In the genomic region with DNA sequence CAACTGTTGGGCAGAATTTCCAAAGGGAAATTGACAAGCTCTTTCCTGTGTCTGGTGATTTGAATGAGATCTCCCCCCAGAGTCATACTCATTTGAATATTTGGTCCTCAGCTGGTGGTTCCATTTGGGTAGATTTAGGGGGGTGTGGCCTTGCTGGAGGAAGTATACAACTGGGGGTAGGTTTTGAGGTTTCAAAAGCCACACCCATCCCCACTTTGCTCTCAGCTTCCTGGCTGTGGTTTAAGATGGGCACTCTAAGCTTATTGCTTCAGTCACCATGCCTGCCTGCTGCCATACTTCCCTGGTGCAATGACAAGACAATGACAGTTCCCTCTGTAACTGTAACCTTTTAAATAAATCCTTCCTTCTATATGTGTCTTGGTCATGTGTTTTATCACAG, we compare ENCODE assay signal across 16 mouse cellular contexts. TPM values are rescaled to one million over a fixed set of nuclear protein-coding genes. Genes with fewer than 3 reads are reported as not detected.
DNase-seq lines count a peak whose midpoint lies in the region; ATAC-seq and TF ChIP-seq lines count a peak whose summit lies in the region.
"Had no signal": no experiment of that assay in that cellular context is flagged by ENCODE, and none has a peak within 500 bp of the region (broad histone marks: within the 10 kb centered on the region; RNA-seq: fewer than 3 reads in every experiment).

No protein-coding gene starts in this region.

- peak; percentile 100 for ATAC-seq in megakaryocyte progenitor cell, adult 5-6 weeks (replicated peaks; ENCODE audit: poor library complexity)
- no peak for ATAC-seq in kidney, embryonic 16.5 days (ENCODE audit: low FRiP score, low TSS enrichment)
- ATAC-seq in forebrain, postnatal 0 days = no peak
- ATAC-seq: forebrain, embryonic 13.5 days; Patski had no signal

- H3K9me3 ChIP-seq in kidney, embryonic 16.5 days (ENCODE audit: low read length) = no peaks in the 10 kb centered on the region
- no peaks in the 10 kb centered on the region for H3K9me3 ChIP-seq in forebrain, postnatal 0 days (ENCODE audit: low read length)
- H3K9me3 ChIP-seq: midbrain, embryonic 10.5 days; neural tube, embryonic 15.5 days had no signal

- no peaks in the 10 kb centered on the region for H3K27me3 ChIP-seq in kidney, embryonic 16.5 days (ENCODE audit: insufficient read depth, low read length)
- H3K27me3 ChIP-seq in forebrain, postnatal 0 days (ENCODE audit: insufficient read depth, low read length) = no peaks in the 10 kb centered on the region
- H3K27me3 ChIP-seq: forebrain, embryonic 13.5 days; kidney, embryonic 15.5 days; limb, embryonic 13.5 days; neural tube, embryonic 15.5 days; Patski had no signal

- no peak overlapping the region for H3K9ac ChIP-seq in kidney, embryonic 16.5 days (replicated peaks; ENCODE audit: low read length)
- no peak overlapping the region for H3K9ac ChIP-seq in forebrain, postnatal 0 days
- H3K9ac ChIP-seq: forebrain, embryonic 13.5 days; kidney, embryonic 15.5 days; limb, embryonic 13.5 days; neural tube, embryonic 15.5 days had no signal

- H3K36me3 ChIP-seq in kidney, embryonic 16.5 days (ENCODE audit: insufficient read depth, low read length) = no peaks in the 10 kb centered on the region
- no peaks in the 10 kb centered on the region for H3K36me3 ChIP-seq in forebrain, postnatal 0 days (ENCODE audit: insufficient read depth)
- H3K36me3 ChIP-seq: kidney, embryonic 15.5 days; limb, embryonic 13.5 days; midbrain, embryonic 10.5 days; neural tube, embryonic 15.5 days had no signal

- H3K4me3 ChIP-seq in kidney, embryonic 16.5 days (ENCODE audit: low read length) = no peak overlapping the region
- no peak overlapping the region for H3K4me3 ChIP-seq in forebrain, postnatal 0 days (ENCODE audit: low read depth, low read length)
- H3K4me3 ChIP-seq: forebrain, embryonic 13.5 days; kidney, embryonic 15.5 days; limb, embryonic 13.5 days; midbrain, embryonic 10.5 days; neural tube, embryonic 15.5 days had no signal

- TF ChIP-seq CTCF in forebrain, postnatal 0 days (IDR thresholded peaks at IDR 0.05; ENCODE audit: low read depth) = no peak

- H3K27ac ChIP-seq in kidney, embryonic 16.5 days (ENCODE audit: low read length) = no peak overlapping the region
- no peak overlapping the region for H3K27ac ChIP-seq in forebrain, postnatal 0 days (ENCODE audit: low read depth, low read length)
- H3K27ac ChIP-seq: forebrain, embryonic 13.5 days; kidney, embryonic 15.5 days; limb, embryonic 13.5 days; midbrain, embryonic 10.5 days; neural tube, embryonic 15.5 days had no signal

- no peak overlapping the region for H3K4me2 ChIP-seq in kidney, embryonic 16.5 days (replicated peaks; ENCODE audit: low read depth, low read length)
- H3K4me2 ChIP-seq in forebrain, postnatal 0 days (ENCODE audit: low read depth) = no peak overlapping the region
- H3K4me2 ChIP-seq: forebrain, embryonic 13.5 days; kidney, embryonic 15.5 days; limb, embryonic 13.5 days; neural tube, embryonic 15.5 days had no signal

- no peaks in the 10 kb centered on the region for H3K4me1 ChIP-seq in kidney, embryonic 16.5 days (ENCODE audit: insufficient read depth, low read length)
- H3K4me1 ChIP-seq in forebrain, postnatal 0 days (ENCODE audit: insufficient read depth) = no peaks in the 10 kb centered on the region
- H3K4me1 ChIP-seq: forebrain, embryonic 13.5 days; kidney, embryonic 15.5 days; limb, embryonic 13.5 days; midbrain, embryonic 10.5 days; neural tube, embryonic 15.5 days had no signal

- DNase-seq in CD4-positive, CD25-positive, alpha-beta regulatory T cell, adult 2 months (ENCODE audit: low read depth, low spot score) = peak; percentile 62
- DNase-seq in T-cell, adult 2 months (ENCODE audit: low spot score) = peak; percentile 67
- peak; percentile 49 to 70 for DNase-seq in spleen, postnatal 4 days (ENCODE audit: low spot score in 2 of 2)
- no peak for DNase-seq in gastrocnemius, postnatal 4 days (ENCODE audit: low spot score in 2 of 2)
- no peak for DNase-seq in frontal cortex, postnatal 10 days (ENCODE audit: low spot score in 2 of 2)
- no peak for DNase-seq in forebrain, postnatal 0 days
- DNase-seq: adrenal gland, postnatal 25 days; cerebellum, adult 11-12 months had no signal

RNA-seq across cellular contexts. Expression of a gene that starts 29.7 kb away (rescaled TPM):
- 3.4 and 3.5 TPM in 2 replicates for total RNA-seq in megakaryocyte progenitor cell, adult 5-6 weeks (2015)
- 2.9 and 4.1 TPM in 2 replicates for total RNA-seq in megakaryocyte progenitor cell, adult 5-6 weeks (2017)
- total RNA-seq in gastrocnemius, postnatal 4 days (2021) = 10 to 100 TPM; 58.2 to 82.9 TPM
- 16.8 and 18.5 TPM in 2 replicates for polyA plus RNA-seq in kidney, embryonic 16.5 days (2015; fragmentation: Nextera tagmentation; extraction: Ambion mirVana)
- total RNA-seq in forebrain, postnatal 0 days (2014; rRNA removed) = 8.3 and 15.9 TPM in 2 replicates
- polyA plus RNA-seq in forebrain, postnatal 0 days (2015; fragmentation: Nextera tagmentation; extraction: Ambion mirVana) = 10.2 and 11.1 TPM in 2 replicates

Comparison
In these comparisons a context has a peak if more than half of its experiments do, and no peak if none do; other contexts are left out.
1. DNase-seq: peak in CD4-positive, CD25-positive, alpha-beta regulatory T cell, adult 2 months (single experiment), T-cell, adult 2 months (single experiment) and spleen, postnatal 4 days (2 of 2); none in gastrocnemius, postnatal 4 days (0 of 2), frontal cortex, postnatal 10 days (0 of 2) and forebrain, postnatal 0 days (single experiment).